ENCODE assay signal across 1 mouse cellular context in genomic region chr15:86202640-86203039, GRCm38 (mm10).
TF ChIP-seq lines count a peak whose summit lies in the region.

No protein-coding gene starts in this region.

TF ChIP-seq in MEL, 35 proteins besides CTCF, POLR2A, EP300 and RAD21 (continued from another document):
- TF ChIP-seq GATA1 (IDR thresholded peaks at IDR 0.05; ENCODE audit: low read depth, low read length), result no peak
- TF ChIP-seq ETS1 (IDR thresholded peaks at IDR 0.05; ENCODE audit: low read depth, low read length), result no peak
- no peak for TF ChIP-seq ZKSCAN1 (IDR thresholded peaks at IDR 0.05; ENCODE audit: low read depth, low read length)
